Mouse (Mus musculus): ENCODE measurements at regions not wholly inside any gene's neighbourhood (a gene's known extent, or its start where the extent isn't known, plus 50 kb on each side); places are given as distances from the start of the nearest gene placed in this dataset.

DNA sequence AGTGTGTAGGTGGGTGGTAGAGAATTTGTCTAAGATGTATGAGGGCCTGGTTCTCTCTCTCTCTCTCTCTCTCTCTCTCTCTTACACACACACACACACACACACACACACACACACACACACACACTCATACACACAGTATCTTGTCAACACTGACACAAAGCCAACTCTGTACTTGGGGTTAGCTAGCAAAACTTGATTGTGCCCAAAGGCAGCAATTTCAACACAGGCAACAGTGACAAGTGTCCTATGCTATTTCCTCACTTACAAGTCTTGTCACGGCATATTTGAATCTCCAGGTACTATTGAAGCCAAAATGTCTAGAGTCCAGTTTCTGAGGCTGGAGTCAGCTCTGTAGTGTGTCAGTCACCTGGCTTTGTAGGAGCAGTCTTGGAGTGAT is 150.1 kb upstream of the Gm5148 start:
- TF ChIP-seq CTCF (IDR thresholded peaks at IDR 0.05; ENCODE audit: insufficient read depth, low read depth, low read length) (no peak), POLR2A (IDR thresholded peaks at IDR 0.05; ENCODE audit: insufficient read depth, low read depth, low read length) (no peak)
